Mouse (Mus musculus) heart, postnatal 0 days (tissue): Measurements from ENCODE around the gene Tnip3.

Experiments used
- CTCF ChIP-seq: IDR thresholded peaks from 2 replicates; pipeline ENCODE4 v1.5.1; 2016; ENCODE audit warnings: antibody characterized with exemption, control low read depth, low read depth
- EP300 ChIP-seq: IDR thresholded peaks from 2 replicates; pipeline ENCODE4 v1.6.1; 2016; ENCODE audit warnings: antibody characterized with exemption, low read depth

DNA sequence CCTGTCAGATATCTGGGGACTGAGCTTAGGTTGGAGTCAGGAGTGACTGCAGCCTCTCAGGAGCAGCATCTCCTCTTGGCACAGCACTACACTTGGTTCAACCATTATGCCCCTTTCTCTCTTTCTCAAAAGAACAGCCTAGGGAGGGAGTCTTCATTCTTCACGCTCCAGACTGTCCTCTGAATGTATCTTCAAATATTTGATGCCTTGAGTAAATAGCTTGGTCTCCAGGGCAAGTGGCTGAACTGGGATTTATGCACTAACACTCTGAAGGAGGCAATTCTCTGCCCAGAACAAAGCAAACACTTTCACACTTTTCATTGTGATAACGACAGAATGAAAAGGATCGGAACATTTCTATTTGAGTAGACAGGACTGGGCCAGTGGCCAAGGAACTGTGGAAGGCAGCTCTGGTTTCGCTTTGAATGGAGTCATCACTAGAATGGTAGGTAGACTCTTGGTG, 59.8 kb downstream of the Tnip3 start:
- TF ChIP-seq CTCF (no peak), EP300 (no peak; the same call in 1 of the 2 replicates)
